Mouse (Mus musculus) CD4-positive naive resting alpha-beta T cell, adult 76 days (primary cell): Measurements from ENCODE around the gene Lzts2. TPM values are rescaled to one million over a fixed set of nuclear protein-coding genes. Genes with fewer than 3 reads are reported as not detected.

Experiments used
- total RNA-seq: library from RNA; stranded (reverse); gene quantifications from one replicate; pipeline ENCODE4 v1.2.4, GENCODE M21; 2023

The Lzts2 gene
- total RNA-seq: 2.4 TPM

DNA sequence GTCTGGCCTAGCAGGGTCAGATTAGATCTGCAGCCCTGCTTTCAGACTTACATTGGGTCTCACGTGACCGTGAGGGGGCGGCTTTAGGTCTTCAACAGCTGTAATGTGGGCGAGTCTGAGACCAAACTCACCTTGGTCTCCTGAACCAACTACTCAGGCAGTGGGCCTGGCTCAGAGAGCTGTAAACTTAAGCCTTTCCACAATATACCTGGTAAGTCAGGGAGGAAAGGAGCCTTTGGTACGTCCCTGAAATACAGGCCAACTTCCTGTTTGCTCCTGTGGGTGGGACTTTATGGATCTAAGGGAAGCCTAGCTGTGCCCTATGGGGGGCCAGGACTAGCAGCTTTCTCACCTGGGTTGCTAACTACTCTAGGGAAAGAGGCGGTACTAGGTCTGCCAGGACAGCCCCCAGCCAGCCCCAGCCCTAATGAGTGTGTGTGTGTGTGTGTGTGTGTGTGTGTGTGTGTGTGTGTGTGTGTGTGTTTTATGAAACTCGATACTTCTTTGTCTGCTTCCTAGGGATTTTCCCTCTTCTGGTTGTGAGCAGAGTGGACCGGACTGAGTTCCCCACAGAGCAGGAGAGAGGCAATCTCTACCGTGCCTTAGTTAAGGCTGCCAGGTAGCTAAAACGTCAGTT is at the start of gene Lzts2:
Gene Lzts2 (plus strand): TSS at position 80 of the 637 bp plus-strand sequence.

DNA sequence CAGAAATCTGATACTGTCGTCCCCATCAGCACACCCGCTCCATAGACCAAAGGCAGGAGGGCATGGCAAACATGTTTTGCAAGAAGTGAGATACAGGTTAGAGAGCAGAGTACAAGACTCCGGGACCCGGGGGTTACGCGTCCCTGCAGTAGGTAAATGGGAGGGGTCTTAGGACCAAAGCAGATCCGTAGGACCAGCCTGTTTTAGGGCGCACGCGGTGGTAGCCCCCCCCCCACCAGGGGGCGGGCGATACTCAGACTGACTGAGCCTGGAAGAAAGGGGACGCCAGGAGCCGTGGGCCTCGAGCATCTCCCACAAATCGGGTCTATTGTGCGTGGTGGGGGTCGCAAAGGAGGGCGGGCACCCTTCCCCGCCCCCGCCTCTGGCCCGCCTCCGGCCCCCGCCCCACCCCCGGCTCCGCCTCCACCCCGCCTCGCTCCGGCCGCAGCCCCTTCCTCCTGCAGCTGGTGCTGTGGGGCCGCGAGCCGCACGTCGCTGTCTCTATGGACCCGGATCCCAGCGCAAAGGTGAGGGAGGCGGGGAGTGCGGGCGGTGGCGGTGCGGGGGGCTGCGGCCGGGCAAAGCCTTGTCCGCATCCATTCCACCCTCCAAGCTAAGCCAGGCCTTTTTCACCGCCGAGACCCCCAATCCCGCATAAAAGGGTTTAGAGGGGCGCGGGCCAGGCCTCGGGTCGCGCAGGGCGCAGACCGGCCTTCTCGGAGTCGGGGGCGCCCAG is 25.2 kb upstream of the Lzts2 start, which contains the start of gene Sema4g:
Gene Sema4g (plus strand): TSS at position 271 of the 736 bp plus-strand sequence.

DNA sequence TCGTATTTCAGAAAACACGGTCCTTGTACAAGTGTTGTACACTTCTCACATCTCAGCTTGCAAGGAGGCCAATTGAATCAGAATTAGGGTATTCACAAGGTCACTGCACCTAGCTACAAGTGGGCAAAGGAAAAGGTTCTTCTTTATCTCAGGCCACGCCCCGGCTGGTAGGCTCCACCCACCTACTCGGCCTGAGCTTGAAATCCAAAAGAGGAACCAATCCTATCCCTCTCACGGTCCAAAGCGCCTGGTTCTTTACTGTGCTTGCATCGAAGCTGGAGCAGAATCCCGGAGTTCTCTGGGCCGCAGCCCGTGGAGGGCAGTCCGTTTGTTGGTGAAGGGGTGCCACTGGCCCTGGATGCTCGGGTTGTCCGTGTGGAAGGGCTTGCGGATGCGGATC is 8.8 kb upstream of the Lzts2 start, which contains the start of gene Twnk:
Gene Twnk (plus strand): TSS at position 220 of the 400 bp plus-strand sequence.

DNA sequence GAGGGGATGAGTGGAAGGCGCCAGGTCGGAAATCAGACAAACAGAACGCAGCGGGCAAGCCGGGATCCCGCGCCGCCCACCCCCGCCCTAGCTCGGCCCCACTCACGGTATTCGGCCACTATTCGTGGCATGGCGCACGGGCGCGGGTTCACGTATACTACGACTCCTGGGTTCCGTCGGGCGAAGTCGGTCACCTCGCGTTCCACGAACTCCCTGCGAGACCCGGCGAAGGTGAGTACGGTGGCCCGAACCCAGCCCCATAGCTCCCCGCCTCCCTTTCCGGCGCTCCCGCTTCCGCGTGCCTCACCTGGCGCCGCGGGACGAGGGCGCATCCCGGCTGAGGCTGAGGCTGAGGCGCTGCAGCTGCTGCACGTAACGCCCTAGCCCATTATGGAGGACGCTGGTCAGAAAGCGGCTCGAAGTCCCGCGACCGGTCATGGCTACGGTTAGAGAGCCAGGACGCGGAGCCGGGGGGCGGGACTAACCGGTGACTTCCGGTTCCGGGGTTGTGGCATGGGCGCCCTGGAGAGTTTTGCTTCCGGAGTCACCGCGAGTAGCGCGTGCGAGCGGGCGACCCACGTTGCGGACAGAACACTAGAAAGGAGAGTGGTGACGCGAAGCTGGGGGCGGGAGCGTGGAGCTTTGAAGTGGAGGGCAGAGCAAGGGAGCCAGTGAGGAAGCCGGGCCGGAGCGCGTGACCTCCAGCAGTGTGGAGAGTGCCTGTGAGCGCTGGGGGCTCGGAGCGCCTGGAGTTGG is 8.1 kb upstream of the Lzts2 start, which contains the start of gene Mrpl43:
Gene Mrpl43 (minus strand): TSS at position 486 of the 756 bp plus-strand sequence.

DNA sequence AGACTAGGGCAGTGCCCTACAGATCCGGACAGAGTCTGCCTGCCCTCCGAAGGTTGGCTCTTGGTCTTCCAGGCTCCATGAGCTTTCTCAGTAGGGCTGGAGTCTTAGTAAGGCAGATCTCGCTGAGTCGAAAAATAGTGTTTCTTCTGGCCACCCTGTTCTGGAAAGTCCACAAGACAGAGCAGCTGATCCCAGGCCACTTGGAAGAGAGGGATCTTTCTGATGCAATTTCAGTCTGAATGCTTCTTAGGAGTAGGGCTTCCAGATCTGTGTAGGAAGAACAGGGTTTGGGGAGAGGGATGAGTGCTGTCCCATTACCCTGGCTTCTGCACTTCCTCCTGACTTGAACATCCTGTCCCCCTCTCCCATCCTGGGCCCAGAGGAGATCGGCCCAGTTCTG is 31.4 kb downstream of the Lzts2 start, which contains the start of gene Pdzd7:
Gene Pdzd7 (minus strand): TSS at position 67 of the 400 bp plus-strand sequence.

DNA sequence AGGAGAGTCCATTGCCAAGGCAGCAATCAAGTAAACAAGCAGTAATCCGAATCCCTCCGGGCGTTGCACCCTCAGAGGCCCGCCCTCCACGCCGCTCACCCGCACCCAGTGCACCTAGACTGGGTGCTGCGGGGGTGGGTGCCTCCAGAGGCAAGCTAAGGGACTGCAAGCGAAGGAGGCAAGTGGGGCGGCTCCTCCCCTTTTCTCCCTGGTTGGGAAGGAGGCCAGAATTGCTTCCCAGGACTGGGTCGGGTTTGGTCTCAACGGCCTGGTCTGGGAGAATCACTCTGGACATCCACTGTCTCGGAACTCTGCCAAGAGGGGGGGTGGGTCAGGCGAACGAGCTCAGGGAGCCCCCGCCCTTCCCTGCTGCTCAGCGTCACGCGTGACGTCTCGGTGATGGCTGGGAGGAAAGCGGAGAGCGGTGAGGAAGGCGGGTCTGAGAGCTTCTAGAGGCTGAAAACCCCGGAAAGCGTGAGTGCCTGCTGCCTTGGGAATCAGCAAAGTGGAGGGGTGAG is 33.3 kb downstream of the Lzts2 start, which contains the start of gene Sfxn3:
Gene Sfxn3 (plus strand): TSS at position 87 of the 518 bp plus-strand sequence.

DNA sequence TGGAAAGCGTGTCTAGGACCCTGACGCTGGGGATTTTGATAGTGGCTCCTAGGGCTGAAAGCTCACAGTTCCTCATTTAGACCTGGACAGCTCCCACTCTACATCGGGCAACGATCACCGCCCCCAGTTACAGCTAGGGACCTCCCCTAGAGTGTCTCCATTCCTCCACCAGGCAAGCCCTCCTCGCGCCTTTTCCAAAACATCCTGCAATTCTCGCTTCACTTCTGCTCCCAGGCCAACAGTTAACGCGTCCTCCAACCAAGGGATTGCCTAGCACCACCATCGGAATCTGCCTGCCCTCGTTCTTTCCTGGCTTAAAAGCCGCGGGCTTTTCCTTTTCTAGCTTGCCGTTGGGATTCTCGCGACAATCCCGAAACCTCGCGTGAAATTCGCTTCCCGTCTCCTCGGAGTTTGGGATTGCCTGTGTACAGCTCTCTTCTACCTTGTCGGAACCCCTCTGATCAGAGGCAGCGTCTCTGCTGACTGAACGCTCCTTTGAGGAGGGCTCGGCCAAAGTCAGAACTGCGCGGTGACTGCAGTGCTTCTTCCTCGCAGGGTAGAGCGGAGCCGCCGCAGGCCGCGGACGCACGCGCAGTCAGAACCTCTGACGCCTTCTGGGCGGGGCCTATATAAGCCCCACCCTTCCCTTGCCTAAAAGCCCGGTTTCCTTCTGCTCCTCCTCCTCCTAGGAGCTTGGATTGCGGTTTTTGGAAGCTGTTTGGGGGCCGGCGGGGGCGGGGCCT is 60.5 kb downstream of the Lzts2 start, which contains the start of gene Kazald1:
Gene Kazald1 (plus strand): TSS at position 662 of the 743 bp plus-strand sequence.

Other genes with a start within 250 kb of the Lzts2 start
- 40.6 TPM for gene Slf2, start 83.3 kb upstream of the Lzts2 start, total RNA-seq
- gene Sema4g, start 25.3 kb upstream of the Lzts2 start, total RNA-seq: 0.35 TPM
- gene Twnk, start 8.8 kb upstream of the Lzts2 start, total RNA-seq: 9.7 TPM
- 21.7 TPM for gene Mrpl43, start 8.0 kb upstream of the Lzts2 start, total RNA-seq
- not detected for gene Pdzd7, start 31.3 kb downstream of the Lzts2 start, total RNA-seq
- 55.4 TPM for gene Sfxn3, start 33.1 kb downstream of the Lzts2 start, total RNA-seq
- 0.56 TPM for gene Kazald1, start 60.8 kb downstream of the Lzts2 start, total RNA-seq
- gene Tlx1, start 136.3 kb downstream of the Lzts2 start, total RNA-seq: not detected
- not detected for gene Lbx1, start 221.4 kb downstream of the Lzts2 start, total RNA-seq